Mouse (Mus musculus) heart, postnatal 0 days (tissue): ENCODE measurements at regions not wholly inside any gene's neighbourhood (a gene's known extent, or its start where the extent isn't known, plus 50 kb on each side); places are given as distances from the start of the nearest gene placed in this dataset.

ENCODE experiments used
- CTCF ChIP-seq: IDR thresholded peaks from 2 replicates; pipeline ENCODE4 v1.5.1; 2016; ENCODE audit warnings: antibody characterized with exemption, control low read depth, low read depth
- EP300 ChIP-seq: IDR thresholded peaks from 2 replicates; pipeline ENCODE4 v1.6.1; 2016; ENCODE audit warnings: antibody characterized with exemption, low read depth

DNA sequence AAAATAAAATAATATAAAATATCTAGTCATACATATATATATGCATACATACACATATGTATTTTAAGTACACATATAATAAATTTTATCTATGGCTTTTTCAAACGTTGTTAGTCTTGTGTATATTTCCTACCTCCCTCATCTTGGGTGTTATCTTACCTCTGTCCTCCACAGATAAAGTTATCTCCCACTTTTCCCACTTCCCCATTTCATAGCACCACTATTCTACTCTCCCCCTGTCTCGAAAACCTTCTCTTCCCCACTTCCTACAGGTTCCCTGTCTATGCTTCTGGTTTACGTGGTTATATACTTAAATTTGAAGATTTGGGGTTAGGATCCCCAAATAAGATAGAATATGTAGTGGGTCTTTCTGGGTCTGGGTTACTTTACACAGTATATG is 67.9 kb upstream of the Ube2dnl1 start:
- TF ChIP-seq CTCF (no peak), EP300 (no peak)
